Mouse (Mus musculus): Measurements from ENCODE around the gene Gm14403. TPM values are rescaled to one million over a fixed set of nuclear protein-coding genes. Genes with fewer than 3 reads are reported as not detected.

Gene Gm14403
- polyA plus RNA-seq, 1 experiment from 2014 or later, result 6.4 TPM

Other genes with a start within 250 kb of the Gm14403 start
- gene Gm14409, start 231.2 kb upstream of the Gm14403 start, polyA plus RNA-seq (2015; fragmentation: Nextera tagmentation; extraction: Ambion mirVana), result not detected in 2 replicates
- 0.18 and 0.28 TPM in 2 replicates for gene Gm14412, start 173.9 kb upstream of the Gm14403 start, polyA plus RNA-seq (2015; fragmentation: Nextera tagmentation; extraction: Ambion mirVana)
- 5.6 and 5.9 TPM in 2 replicates for gene Gm14418, start 99.9 kb upstream of the Gm14403 start, polyA plus RNA-seq (2015; fragmentation: Nextera tagmentation; extraction: Ambion mirVana)
- 9.9 and 11.2 TPM in 2 replicates for gene Zfp970, start 33.5 kb upstream of the Gm14403 start, polyA plus RNA-seq (2015; fragmentation: Nextera tagmentation; extraction: Ambion mirVana)
- not detected in 2 replicates for gene Gm14406, start 80.0 kb downstream of the Gm14403 start, polyA plus RNA-seq (2015; fragmentation: Nextera tagmentation; extraction: Ambion mirVana)